Mouse (Mus musculus): ENCODE measurements at regions not wholly inside any gene's neighbourhood (a gene's known extent, or its start where the extent isn't known, plus 50 kb on each side); places are given as distances from the start of the nearest gene placed in this dataset.

DNA sequence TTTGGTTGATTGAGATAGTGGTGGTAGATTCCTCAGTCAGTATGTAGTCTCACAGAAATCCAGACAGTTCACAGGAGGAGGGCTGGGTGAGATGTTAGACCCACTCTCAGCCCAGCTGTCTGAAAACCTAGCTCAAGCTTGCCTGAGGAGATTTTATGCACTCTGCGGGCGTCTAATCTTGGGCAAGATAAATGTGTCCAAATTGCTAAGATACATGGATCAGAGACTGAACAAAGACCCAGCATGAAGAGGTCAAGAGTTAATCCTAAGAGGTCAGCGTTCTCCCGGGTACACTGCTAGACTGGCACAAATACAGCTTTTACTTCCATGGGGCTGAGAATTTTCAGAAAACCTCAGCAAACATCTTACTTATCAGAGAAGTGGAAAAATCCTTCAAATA is 186.8 kb upstream of the Dusp10 start:
- no peak for DNase-seq (ENCODE audit: extremely low read depth, low read depth, low spot score)

- DNase-seq (ENCODE audit: extremely low read depth, low read depth, low spot score) = no peak
Observed at GRCm38 (mm10) chr1:183845135-183845534, 168.0 kb upstream of the Dusp10 start.

- no peak for DNase-seq (ENCODE audit: extremely low read depth, low read depth, low spot score)
Observed at GRCm38 (mm10) chr1:183853956-183854613, 159.0 kb upstream of the Dusp10 start.

- no peak for DNase-seq (ENCODE audit: extremely low read depth, low read depth, low spot score)
Observed at GRCm38 (mm10) chr1:183865111-183865510, 148.0 kb upstream of the Dusp10 start.

- DNase-seq (ENCODE audit: extremely low read depth, low read depth, low spot score) = no peak
Observed at GRCm38 (mm10) chr1:183865586-183865985, 147.5 kb upstream of the Dusp10 start.

DNA sequence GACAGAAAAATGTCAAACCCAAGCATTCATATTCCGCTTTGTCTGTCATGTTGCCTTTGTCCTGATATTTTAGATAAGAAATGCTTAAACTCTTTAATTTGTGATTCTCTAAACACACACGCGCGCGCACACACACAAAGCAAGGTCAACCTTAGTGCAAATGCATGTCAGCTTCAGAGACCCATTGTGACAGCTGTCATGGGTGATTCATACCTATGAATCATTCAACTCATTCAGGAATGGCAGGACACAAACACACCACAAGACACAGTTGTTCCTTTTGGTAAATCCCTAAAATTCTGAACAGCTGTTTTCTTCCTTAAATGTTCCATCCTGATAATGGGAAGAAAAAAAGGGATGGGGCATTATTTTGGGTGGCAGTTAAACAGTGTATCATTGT is 144.1 kb upstream of the Dusp10 start:
- DNase-seq (ENCODE audit: extremely low read depth, low read depth, low spot score) = no peak

- DNase-seq (ENCODE audit: extremely low read depth, low read depth, low spot score) = no peak
Observed at GRCm38 (mm10) chr1:183895936-183896335, 117.2 kb upstream of the Dusp10 start.

DNA sequence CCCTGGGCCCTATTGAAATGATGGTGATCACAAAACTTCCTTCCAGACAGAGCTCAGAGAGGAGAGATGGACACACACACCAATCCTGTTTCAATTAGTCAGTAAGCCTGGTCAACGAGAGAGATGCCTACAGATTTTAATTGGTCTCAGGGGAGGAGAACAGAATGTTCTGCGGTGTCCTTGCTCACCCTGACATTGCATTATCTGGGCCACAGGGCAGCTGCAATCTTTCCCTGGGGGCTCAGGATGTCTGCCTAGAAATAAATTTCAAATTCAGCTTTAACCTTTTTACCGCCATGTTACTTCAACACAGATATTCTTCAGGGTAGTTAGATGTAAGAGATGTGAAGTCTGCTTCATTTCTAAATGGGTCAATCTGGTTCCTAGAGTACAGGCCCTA is 115.0 kb upstream of the Dusp10 start:
- no peak for DNase-seq (ENCODE audit: extremely low read depth, low read depth, low spot score)

- DNase-seq (ENCODE audit: extremely low read depth, low read depth, low spot score) = no peak
Observed at GRCm38 (mm10) chr1:183904564-183904963, 108.5 kb upstream of the Dusp10 start.

DNA sequence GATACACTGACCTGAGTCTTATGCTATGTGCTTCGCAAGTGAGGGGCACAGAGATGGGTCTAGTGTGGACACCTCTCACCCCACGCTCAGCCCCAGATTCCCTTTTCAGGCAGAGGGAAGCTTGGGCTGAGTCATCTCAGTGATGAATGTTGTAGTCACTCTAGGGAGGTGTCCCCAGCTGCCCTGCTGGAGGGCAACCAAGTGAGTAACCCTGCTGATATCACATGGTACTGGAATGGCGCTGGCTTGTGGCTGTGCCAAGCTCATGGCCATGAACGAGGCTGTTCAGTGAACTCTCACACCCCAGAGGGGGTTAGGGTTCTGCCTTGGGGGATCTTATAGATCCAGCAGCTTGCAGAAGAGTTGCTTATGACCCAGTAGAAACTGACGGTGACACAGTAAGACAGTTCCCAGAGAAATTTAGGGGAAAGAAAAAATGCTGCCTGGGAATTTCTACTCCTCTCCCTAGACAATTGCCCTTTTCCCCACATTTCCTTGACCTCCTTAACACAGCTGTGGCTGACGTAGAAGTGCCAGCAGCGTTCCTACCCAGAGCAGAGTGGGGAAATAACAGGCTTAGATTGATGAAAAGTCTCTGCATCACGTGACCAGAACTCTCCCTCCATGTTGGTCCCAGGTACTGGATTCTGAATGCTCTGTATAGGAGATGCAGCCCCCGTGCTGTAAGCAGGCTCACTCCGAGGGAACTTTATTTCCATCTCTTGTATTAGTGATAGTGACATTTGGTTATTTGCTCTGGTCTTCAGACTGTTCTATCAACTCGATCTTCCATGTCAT is 107.6 kb upstream of the Dusp10 start:
- DNase-seq (ENCODE audit: extremely low read depth, low read depth, low spot score) = no peak

DNA sequence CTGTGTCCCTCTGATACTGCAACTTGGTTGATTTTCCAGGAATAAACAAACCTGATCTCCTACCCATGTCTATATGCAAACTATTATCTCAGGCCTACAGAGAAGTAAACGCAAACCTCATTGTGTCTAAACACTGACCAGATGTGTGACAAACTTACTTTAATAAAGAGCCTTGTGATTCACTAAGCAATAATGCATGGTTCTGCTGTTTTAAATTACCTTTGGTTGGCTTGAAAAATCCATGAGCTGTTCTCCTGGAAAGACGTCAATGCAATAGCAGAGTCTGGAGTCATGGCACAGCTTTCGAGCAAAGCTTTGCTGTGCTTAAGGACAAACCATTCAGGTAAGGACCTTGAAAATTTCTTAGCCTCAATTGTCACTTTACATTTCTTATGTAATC is 95.4 kb upstream of the Dusp10 start:
- no peak for DNase-seq (ENCODE audit: extremely low read depth, low read depth, low spot score)

- DNase-seq (ENCODE audit: extremely low read depth, low read depth, low spot score) = no peak
Observed at GRCm38 (mm10) chr1:183921262-183921661, 91.8 kb upstream of the Dusp10 start.

DNA sequence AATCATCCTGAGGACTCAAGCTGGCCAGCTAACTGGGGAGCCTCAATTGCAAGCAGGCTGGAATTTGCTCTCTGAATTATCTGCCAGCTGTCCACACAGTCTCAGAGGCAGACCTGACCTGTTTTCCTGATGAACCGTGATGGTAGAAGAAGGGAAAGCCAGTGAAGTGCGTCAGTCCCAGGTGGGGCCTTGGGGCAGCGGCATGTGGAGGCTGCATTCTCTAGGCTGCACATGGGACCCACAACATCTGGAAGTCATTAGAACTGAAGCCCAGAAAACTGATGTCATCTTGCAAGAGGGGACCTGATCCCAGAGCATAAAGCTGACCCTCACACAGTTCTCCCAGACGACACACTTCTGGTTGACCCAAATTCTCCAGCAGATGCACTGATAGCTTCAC is 84.6 kb upstream of the Dusp10 start:
- DNase-seq (ENCODE audit: extremely low read depth, low read depth, low spot score) = no peak

- DNase-seq (ENCODE audit: extremely low read depth, low read depth, low spot score) = no peak
Observed at GRCm38 (mm10) chr1:183930363-183930982, 82.6 kb upstream of the Dusp10 start.

GRCm38 (mm10) chr1:183931141-183931540 is 82.0 kb upstream of the Dusp10 start:
- DNase-seq (ENCODE audit: extremely low read depth, low read depth, low spot score) = no peak

- DNase-seq (ENCODE audit: extremely low read depth, low read depth, low spot score) = no peak
Observed at GRCm38 (mm10) chr1:183933845-183934244, 79.3 kb upstream of the Dusp10 start.

DNA sequence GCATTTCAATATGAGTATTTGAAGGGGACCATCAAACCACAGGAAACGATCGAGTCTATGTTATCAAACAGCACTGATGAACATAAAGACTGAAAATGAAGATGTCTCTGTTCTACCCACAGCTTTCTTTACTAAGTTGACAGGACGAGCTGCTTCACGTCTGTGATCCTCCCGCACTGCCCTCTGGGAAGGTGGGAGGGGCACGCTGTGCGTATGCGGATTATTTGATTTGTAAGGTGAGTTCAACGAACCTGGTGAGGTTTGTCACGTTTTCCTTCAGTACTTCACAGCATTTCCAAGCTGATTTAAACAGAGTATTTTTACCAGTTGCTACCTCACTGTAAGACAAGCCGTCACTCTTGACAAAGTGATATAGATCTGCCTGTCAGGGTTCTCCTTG is 75.9 kb upstream of the Dusp10 start:
- DNase-seq (ENCODE audit: extremely low read depth, low read depth, low spot score) = no peak

GRCm38 (mm10) chr1:183938361-183938760 is 74.7 kb upstream of the Dusp10 start:
- DNase-seq (ENCODE audit: extremely low read depth, low read depth, low spot score) = no peak

DNA sequence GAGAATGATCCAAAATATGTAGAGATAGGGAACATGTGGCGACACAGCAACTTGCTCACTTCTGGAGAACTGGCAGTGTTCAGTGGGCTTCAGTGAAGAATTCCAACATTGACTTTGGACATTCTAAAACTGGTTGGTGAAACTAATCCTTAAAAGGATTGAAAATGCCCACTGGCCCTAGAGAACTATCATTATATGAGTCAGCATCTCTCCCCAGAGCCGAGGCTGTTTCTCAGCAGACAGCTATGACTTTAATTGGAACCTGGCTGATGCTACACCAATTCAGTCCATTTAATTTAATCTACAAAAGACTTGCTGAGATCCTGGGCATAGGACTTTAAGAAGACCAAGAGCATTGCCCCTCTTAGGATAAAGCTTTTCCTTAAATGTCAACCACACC is 72.4 kb upstream of the Dusp10 start:
- DNase-seq (ENCODE audit: extremely low read depth, low read depth, low spot score) = no peak

DNA sequence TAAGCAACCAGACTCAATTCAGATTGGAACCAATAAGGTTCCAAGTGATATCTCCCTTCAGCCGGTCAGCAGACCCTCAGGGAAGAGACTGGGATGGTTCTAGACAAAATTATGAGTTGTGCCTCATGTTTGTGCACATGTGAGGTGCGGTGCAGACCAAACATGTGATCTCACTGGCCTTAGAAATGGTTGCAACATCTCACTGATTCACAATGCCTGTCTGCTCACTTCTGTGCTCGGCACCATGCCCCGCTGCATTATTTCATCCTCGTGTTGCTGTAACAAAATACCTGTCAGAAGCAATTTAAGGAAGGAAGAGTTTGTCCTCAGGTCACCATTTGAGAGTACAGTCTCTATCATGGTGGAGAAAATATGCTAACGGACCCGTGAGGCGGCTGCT is 66.9 kb upstream of the Dusp10 start:
- no peak for DNase-seq (ENCODE audit: extremely low read depth, low read depth, low spot score)

GRCm38 (mm10) chr1:183947066-183947465 is 66.0 kb upstream of the Dusp10 start:
- DNase-seq (ENCODE audit: extremely low read depth, low read depth, low spot score) = no peak

DNA sequence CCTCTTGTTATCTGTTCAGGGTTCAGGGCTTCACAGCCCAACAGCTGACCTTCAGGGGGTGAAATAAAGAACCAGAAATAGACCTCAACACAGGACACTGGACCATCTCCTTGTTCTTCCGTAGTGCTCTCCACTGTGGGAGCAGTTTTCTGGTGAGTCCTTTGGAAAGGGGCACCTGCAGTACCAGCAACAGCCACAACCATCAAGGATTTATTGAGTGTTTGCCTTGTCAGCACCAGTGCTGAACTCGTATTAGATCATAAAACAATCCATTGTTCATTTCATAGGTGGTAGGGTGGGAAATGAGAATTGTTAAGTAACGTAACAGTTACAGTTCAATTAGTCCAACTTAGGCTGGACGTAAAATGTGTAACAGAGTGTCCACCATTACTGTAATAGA is 63.9 kb upstream of the Dusp10 start:
- DNase-seq (ENCODE audit: extremely low read depth, low read depth, low spot score) = no peak

Data from fat pad, adult 2 months (tissue).